Mouse (Mus musculus) thymus, adult 2 months (tissue): ENCODE measurements around the gene Hexdc. TPM values are rescaled to one million over a fixed set of nuclear protein-coding genes. Genes with fewer than 3 reads are reported as not detected.

Experiments
- DNase-seq: peaks from one replicate; pipeline ENCODE4 v3.0.0; 2021
- H3K27ac ChIP-seq: fragments of 200-500 bp; 2 replicates; pipeline ENCODE4 v1.5.1; 2012; ENCODE audit warnings: low read length, control low read depth; ENCODE audit not compliant: control insufficient read depth, insufficient read depth
- H3K27me3 ChIP-seq: fragments of 200-500 bp; 2 replicates; pipeline ENCODE4 v1.6.1; 2012; ENCODE audit warnings: mild to moderate bottlenecking, low read length, moderate library complexity, mixed read lengths; ENCODE audit not compliant: control insufficient read depth, insufficient read depth
- H3K36me3 ChIP-seq: fragments of 200-500 bp; 2 replicates; pipeline ENCODE4 v1.6.1; 2012; ENCODE audit warnings: mild to moderate bottlenecking, low read length, moderate library complexity; ENCODE audit not compliant: control insufficient read depth, insufficient read depth
- H3K4me1 ChIP-seq: fragments of 200-500 bp; replicated peaks from 2 replicates; pipeline ENCODE4 v1.6.1; 2012; ENCODE audit warnings: low read length; ENCODE audit not compliant: control insufficient read depth, insufficient read depth
- H3K4me3 ChIP-seq: fragments of 200-500 bp; 2 replicates; pipeline ENCODE4 v1.5.1; 2012; ENCODE audit warnings: mild to moderate bottlenecking, low read length, control low read depth, moderate library complexity; ENCODE audit not compliant: control insufficient read depth, insufficient read depth
- CTCF ChIP-seq: fragments of 200-500 bp; IDR thresholded peaks from 2 replicates; pipeline ENCODE4 v1.5.1; 2012; ENCODE audit warnings: mild to moderate bottlenecking, control low read depth, low read length, moderate library complexity, borderline replicate concordance; ENCODE audit not compliant: control insufficient read depth, poor library complexity, insufficient read depth; ENCODE audit errors: extremely low read depth
- POLR2A ChIP-seq: fragments of 200-500 bp; IDR thresholded peaks from 2 replicates; pipeline ENCODE4 v1.6.1; 2012; ENCODE audit warnings: mild to moderate bottlenecking, low read length, control low read depth, moderate library complexity; ENCODE audit not compliant: control insufficient read depth, poor library complexity, insufficient read depth; ENCODE audit errors: extremely low read depth
- WGBS: fragments of 180-500 bp; shearing (Covaris S2); methylation state at CpG from one replicate; pipeline ENCODE4 v1.1.7; 2018; 5-methylcytosine and 5-hydroxymethylcytosine counted together
- polyA plus RNA-seq: library from polyadenylated mRNA; depleted of rRNA; stranded (reverse); fragments of >200 nt; gene quantifications from 2 replicates; pipeline ENCODE4 v1.2.3, GENCODE M21; 2012

Gene Hexdc
- polyA plus RNA-seq, 1 experiment: 15.0 TPM

DNA sequence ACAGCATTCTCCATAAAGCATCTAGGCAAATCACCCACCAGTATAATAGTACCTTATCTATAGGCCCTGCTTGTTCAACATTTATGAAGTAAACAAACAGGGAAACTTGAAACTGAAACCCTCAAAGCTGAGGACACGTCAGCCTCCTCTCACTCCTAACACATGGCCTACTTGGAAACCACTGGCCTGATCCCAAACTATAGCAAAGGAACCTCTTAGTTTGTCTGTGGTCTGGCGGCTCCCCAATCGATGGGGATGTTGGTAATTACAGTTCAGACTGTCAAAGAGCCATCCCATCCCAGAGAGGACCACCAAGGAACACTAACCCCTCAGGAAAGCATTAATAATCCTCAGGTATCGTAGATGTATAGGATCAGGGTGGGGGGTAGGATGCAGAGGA is 4.4 kb upstream of the Hexdc start:
- DNase-seq: no peak
- H3K27ac ChIP-seq: no peak overlapping the region
- no peak for TF ChIP-seq CTCF
- TF ChIP-seq POLR2A: no peak
- 87% methylated on average over 4 of the region's 4 CpGs for WGBS
- H3K4me1 ChIP-seq: peaks cover 5% of the 10 kb centered on the region
- no peaks in the 10 kb centered on the region for H3K27me3 ChIP-seq
- no peaks in the 10 kb centered on the region for H3K36me3 ChIP-seq
- no peak overlapping the region for H3K4me3 ChIP-seq

DNA sequence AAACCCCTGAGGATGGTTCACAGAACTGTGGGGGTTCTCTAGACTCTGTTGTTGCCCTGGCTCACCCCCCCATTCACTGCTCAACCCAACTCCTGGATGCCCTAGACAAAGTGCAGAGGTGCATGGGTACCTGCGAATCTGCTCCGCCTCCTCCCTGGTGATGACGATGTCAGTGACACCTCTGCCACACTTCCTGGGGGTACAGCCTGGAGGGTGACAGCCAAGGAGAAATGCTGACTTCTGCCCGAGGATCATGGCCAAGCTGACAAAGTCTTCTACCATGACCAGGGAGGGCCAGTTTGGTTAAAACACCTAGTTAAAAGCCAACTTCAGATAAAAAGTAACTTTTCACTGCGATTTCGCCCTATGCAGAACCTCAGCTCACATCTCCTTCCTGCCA is 3.5 kb upstream of the Hexdc start:
- Histone ChIP-seq H3K36me3 (no peaks in the 10 kb centered on the region), H3K27ac (no peak overlapping the region), H3K4me1 (peaks cover 5% of the 10 kb centered on the region), H3K4me3 (no peak overlapping the region), H3K27me3 (no peaks in the 10 kb centered on the region)
- TF ChIP-seq CTCF: no peak
- no peak for TF ChIP-seq POLR2A
- no peak for DNase-seq
- WGBS: 92% methylated on average over 6 of the region's 6 CpGs

DNA sequence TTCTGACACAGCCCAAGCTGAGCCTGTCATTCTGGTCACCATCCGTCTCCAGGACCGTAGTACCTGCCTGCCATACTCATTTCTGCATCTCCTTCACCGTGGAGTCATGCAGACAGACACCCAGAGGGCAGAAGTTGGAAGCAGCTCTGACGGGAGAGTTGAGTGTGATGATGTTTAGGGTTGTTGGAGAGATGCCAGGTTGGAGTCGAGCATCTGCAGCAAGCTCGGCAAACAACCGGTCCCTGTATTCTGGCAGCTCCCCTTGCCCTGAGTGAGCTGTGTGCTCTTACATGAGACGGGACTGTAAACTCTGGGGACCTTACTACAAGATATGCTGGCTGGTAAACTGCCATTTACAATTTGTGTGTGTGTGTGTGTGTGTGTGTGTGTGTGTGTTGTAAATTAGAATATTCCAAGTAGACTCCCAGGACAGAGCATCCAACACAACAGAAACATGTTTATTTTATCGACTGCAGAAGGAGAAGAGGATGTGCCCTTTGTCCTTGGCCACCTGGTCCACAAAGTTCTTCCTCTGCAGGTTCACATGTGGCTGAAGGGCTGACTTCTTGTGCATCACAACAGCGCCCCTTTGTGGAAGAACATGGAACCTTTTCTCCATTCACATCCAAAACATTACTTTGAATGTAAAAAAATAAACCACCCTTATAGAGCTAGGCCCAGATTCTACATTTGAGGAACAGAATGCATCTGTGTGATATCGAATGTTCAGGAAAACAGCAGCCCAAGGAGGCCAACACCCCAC is 2.6 kb upstream of the Hexdc start:
- TF ChIP-seq CTCF: no peak
- TF ChIP-seq POLR2A: no peak
- H3K27ac ChIP-seq: no peak overlapping the region
- peak; percentile 28 for DNase-seq
- H3K4me1 ChIP-seq: peaks cover 5% of the 10 kb centered on the region
- H3K27me3 ChIP-seq: no peaks in the 10 kb centered on the region
- H3K4me3 ChIP-seq: no peak overlapping the region
- 88% methylated on average over 11 of the region's 11 CpGs for WGBS
- no peaks in the 10 kb centered on the region for H3K36me3 ChIP-seq

DNA sequence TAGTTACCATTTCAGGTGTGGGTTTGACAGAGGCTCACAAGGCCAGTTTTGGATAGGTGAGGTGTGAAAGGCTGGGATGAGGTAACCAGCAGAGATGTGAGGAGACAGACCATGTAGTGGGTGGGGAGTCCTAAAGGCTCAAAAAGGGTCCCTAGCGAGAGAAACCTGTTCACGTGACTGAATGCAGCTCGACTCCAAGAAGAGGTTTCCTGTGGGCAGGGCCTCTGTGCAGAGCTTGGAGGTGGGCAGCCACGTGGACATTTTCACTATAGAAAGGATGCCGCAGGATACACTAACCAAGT is 423 bp upstream of the Hexdc start:
- peak overlapping the region; percentile 91 for H3K4me3 ChIP-seq
- WGBS: under 1% methylated on average over 5 of the region's 5 CpGs
- DNase-seq: no peak
- no peaks in the 10 kb centered on the region for H3K27me3 ChIP-seq
- H3K27ac ChIP-seq: no peak overlapping the region
- H3K4me1 ChIP-seq: peaks cover 5% of the 10 kb centered on the region
- no peak for TF ChIP-seq CTCF
- no peak for TF ChIP-seq POLR2A
- H3K36me3 ChIP-seq: no peaks in the 10 kb centered on the region

DNA sequence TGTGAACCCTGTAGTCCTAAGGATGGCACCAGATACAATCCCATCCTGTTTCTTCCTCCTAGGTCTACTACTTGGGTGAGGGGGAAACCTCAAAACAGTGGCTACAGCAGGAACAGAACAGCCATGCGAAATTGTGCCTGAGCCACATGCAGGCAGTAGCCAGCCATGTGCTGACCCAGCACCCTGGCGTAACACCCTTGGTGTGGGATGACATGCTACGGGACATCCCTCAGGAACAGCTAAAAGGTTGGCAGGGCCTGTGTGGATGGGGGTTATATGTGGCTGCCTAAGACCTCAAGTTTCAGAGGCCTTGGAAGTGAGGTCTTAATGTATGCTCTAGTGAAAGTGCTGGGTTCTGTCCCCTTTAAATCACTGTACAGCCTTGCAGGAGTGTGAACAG is 12.6 kb downstream of the Hexdc start:
- DNase-seq: no peak
- 96% methylated on average over 3 of the region's 3 CpGs for WGBS
- no peaks in the 10 kb centered on the region for H3K4me1 ChIP-seq
- no peak for TF ChIP-seq CTCF
- TF ChIP-seq POLR2A: no peak
- H3K27me3 ChIP-seq: no peaks in the 10 kb centered on the region
- peaks cover 4% of the 10 kb centered on the region for H3K36me3 ChIP-seq
- no peak overlapping the region for H3K4me3 ChIP-seq
- H3K27ac ChIP-seq: no peak overlapping the region

DNA sequence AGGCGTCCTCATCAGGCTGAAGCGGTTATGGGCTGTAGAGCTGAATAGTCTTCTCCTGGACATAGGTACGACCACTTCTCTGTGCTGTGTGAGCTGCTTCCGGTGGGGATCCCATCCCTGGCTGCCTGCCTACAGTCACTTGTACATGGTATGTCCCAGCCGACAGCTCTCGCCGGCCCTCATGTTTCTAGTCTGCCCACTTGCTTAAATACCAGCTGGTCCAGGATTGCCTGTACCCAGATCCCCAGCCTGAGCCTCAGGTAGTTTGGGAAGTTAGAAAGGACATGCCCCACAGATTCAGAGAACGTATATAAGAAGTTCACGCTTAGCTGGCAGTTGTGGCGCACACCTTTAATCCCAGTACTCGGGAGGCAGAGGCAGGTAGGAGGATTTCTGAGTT is 15.5 kb downstream of the Hexdc start:
- Histone ChIP-seq H3K27me3 (no peaks in the 10 kb centered on the region), H3K36me3 (peaks cover 33% of the 10 kb centered on the region), H3K27ac (no peak overlapping the region), H3K4me3 (no peak overlapping the region), H3K4me1 (no peaks in the 10 kb centered on the region)
- WGBS: 97% methylated on average over 11 of the region's 11 CpGs
- TF ChIP-seq CTCF: no peak
- TF ChIP-seq POLR2A: no peak
- DNase-seq: no peak

DNA sequence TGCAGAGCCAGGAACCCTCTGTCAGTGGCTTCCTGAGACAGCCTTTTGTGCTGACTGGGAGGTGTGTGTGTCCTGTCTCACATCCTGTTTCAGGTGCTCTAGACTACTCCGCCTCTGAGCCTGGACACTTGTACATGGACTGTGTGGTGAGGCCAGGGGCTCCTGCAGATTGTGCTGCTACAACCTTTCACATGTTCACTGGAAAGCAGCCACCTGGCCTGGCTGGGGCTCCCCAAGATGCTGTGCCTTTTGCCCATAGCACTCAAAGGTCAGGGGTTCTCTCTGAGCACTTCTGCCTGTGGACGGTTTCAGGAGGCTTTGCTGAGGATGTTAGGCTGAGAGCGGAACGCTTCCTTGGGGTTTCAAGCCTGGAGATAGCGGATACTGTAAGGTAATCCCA is 16.5 kb downstream of the Hexdc start:
- peaks cover 43% of the 10 kb centered on the region for H3K36me3 ChIP-seq
- no peak overlapping the region for H3K4me3 ChIP-seq
- H3K4me1 ChIP-seq: no peaks in the 10 kb centered on the region
- H3K27me3 ChIP-seq: no peaks in the 10 kb centered on the region
- no peak overlapping the region for H3K27ac ChIP-seq
- TF ChIP-seq POLR2A: no peak
- TF ChIP-seq CTCF: no peak
- no peak for DNase-seq
- WGBS: 91% methylated on average over 5 of the region's 5 CpGs
